Mouse (Mus musculus) B cell, adult (primary cell): ENCODE data around the gene Slc16a3. TPM values are rescaled to one million over a fixed set of nuclear protein-coding genes. Genes with fewer than 3 reads are reported as not detected.

Experiments used
- total RNA-seq: library from RNA; stranded (reverse); gene quantifications from 4 replicates; pipeline ENCODE4 v1.2.4, GENCODE M21; 2023; ENCODE audit not compliant: inconsistent age

The Slc16a3 gene
- total RNA-seq = 0.27 to 1.0 TPM (median 0.71 TPM) in 4 replicates

GRCm38 (mm10) chr11:120948328-120948727, at the start of gene Slc16a3:
TSS of gene Slc16a3 (plus strand) at chr11:120948480.

GRCm38 (mm10) chr11:120932564-120933398, 15.5 kb upstream of the Slc16a3 start, which contains the start of gene Ccdc57:
TSS of gene Ccdc57 (minus strand) at chr11:120932872.

GRCm38 (mm10) chr11:120990951-120991526, 42.8 kb downstream of the Slc16a3 start, which contains the start of gene Csnk1d:
TSS of gene Csnk1d (minus strand) at chr11:120991330.

Other genes with a start within 250 kb of the Slc16a3 start
- gene Cenpx, start 234.7 kb upstream of the Slc16a3 start, total RNA-seq = 31.7 to 39.4 TPM (median 35.3 TPM) in 4 replicates
- 36.5 to 42.3 TPM (median 40.7 TPM) in 4 replicates for gene Lrrc45, start 234.6 kb upstream of the Slc16a3 start, total RNA-seq
- 0.48 to 2.2 TPM (median 1.6 TPM) in 3 of 4 replicates, not detected in the other for gene Rac3, start 227.0 kb upstream of the Slc16a3 start, total RNA-seq
- gene Dcxr, start 221.2 kb upstream of the Slc16a3 start, total RNA-seq = 15.2 to 20.4 TPM (median 17.6 TPM) in 4 replicates
- gene Cbr2, start 216.4 kb upstream of the Slc16a3 start, total RNA-seq = not detected in 4 replicates
- gene Hmga1b, start 185.7 kb upstream of the Slc16a3 start, total RNA-seq = 35.2 to 44.7 TPM (median 42.3 TPM) in 4 replicates
- 11.6 to 15.4 TPM (median 14.0 TPM) in 4 replicates for gene Rfng, start 164.3 kb upstream of the Slc16a3 start, total RNA-seq
- gene Gps1, start 164.2 kb upstream of the Slc16a3 start, total RNA-seq = 71.7 to 83.8 TPM (median 79.2 TPM) in 4 replicates
- 55.9 to 72.0 TPM (median 62.7 TPM) in 4 replicates for gene Dus1l, start 152.1 kb upstream of the Slc16a3 start, total RNA-seq
- gene Fasn, start 123.9 kb upstream of the Slc16a3 start, total RNA-seq = 104 to 118 TPM (median 109 TPM) in 4 replicates
- gene Ccdc57, start 15.6 kb upstream of the Slc16a3 start, total RNA-seq = 0.58 to 1.8 TPM (median 0.87 TPM) in 4 replicates
- gene Csnk1d, start 42.9 kb downstream of the Slc16a3 start, total RNA-seq = 132 to 158 TPM (median 145 TPM) in 4 replicates
- 6.4 to 10.0 TPM (median 7.9 TPM) in 4 replicates for gene Cd7, start 90.9 kb downstream of the Slc16a3 start, total RNA-seq
- gene Sectm1b, start 115.1 kb downstream of the Slc16a3 start, total RNA-seq = not detected in 4 replicates
- gene Sectm1a, start 132.7 kb downstream of the Slc16a3 start, total RNA-seq = not detected in 4 replicates
- gene Tex19.2, start 170.2 kb downstream of the Slc16a3 start, total RNA-seq = not detected in 4 replicates
- not detected in 4 replicates for gene Tex19.1, start 197.7 kb downstream of the Slc16a3 start, total RNA-seq
- gene Uts2r, start 211.8 kb downstream of the Slc16a3 start, total RNA-seq = not detected in 4 replicates